Comparison of ENCODE assay signal across 12 mouse cellular contexts in the genomic region with DNA sequence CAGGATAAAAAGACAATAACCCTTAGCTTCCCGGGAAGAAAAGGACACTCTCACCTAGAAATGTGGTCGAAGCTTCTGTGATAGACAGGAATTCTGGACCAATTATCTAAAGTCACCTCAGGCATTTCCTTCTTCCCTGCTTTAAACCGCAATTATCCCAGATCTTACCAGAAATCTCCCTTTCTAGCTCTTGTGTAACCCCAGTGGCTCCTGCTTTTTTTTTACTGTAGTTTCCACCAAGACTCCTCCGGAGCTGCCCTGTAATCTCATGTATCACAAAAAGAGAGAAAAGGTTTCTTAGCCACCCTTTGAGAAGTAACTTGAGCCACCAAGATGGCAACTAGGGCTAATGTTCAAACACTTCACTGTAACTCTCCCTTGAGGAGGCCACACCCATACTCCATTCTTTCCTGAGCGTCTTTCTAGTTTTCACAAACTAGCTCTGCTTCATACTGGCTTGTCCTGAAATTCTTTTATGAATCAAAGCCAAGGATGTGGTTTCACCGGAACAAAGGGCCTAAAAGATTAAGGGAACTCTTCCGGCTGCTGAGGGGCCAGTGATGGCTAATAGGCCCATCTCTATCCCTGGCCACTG.
"Had no signal": no experiment of that assay in that cellular context is flagged by ENCODE, and none has a peak within 500 bp of the region (broad histone marks: within the 10 kb centered on the region; RNA-seq: fewer than 3 reads in every experiment).

No protein-coding gene starts in this region.

- DNase-seq: kidney, adult 18-20 months; kidney, postnatal 14 days; left cerebral cortex, postnatal 4 days; midbrain, embryonic 14.5 days; right cerebral cortex, postnatal 14 days; thymus, adult 2 months; thymus, postnatal 25 days had no signal

- H3K4me2 ChIP-seq: limb, embryonic 13.5 days; neural tube, embryonic 12.5 days; stomach, embryonic 15.5 days had no signal

- H3K27ac ChIP-seq: limb, embryonic 13.5 days; liver, embryonic 14.5 days; midbrain, embryonic 10.5 days; neural tube, embryonic 12.5 days; stomach, embryonic 15.5 days had no signal

- H3K4me1 ChIP-seq: limb, embryonic 13.5 days; midbrain, embryonic 10.5 days; neural tube, embryonic 12.5 days; stomach, embryonic 15.5 days had no signal

- H3K27me3 ChIP-seq: limb, embryonic 13.5 days; neural tube, embryonic 12.5 days; stomach, embryonic 15.5 days had no signal

- H3K4me3 ChIP-seq: limb, embryonic 13.5 days; midbrain, embryonic 10.5 days; neural tube, embryonic 12.5 days; stomach, embryonic 15.5 days had no signal

- H3K36me3 ChIP-seq: limb, embryonic 13.5 days; midbrain, embryonic 10.5 days; neural tube, embryonic 12.5 days; stomach, embryonic 15.5 days had no signal

- H3K9ac ChIP-seq: limb, embryonic 13.5 days; liver, embryonic 14.5 days; neural tube, embryonic 12.5 days; stomach, embryonic 15.5 days had no signal

- H3K9me3 ChIP-seq: limb, embryonic 13.5 days; midbrain, embryonic 10.5 days; neural tube, embryonic 12.5 days; stomach, embryonic 15.5 days had no signal
